Mouse (Mus musculus): ENCODE measurements around the gene Frmd4a.

DNA sequence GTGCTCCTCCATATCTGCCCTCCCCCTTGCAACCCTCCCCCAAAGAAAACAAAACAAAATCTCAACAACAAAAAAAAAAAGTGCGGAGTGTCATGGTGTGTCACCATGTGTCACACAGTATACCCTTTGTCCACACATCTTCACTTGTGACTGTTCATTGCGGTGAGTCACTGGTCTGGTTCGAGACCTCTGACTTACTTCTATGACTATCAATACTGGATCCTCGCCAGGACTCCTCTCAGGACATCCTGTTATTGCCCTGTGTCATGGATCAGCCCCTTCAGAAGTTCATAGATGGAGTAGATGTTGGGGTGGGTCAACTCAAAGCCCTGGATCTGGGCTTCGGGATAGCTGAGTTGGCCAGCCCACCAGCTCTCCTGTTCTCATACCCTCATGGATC lies 462.7 kb downstream of the Frmd4a start:
- TF ChIP-seq CTCF (IDR thresholded peaks at IDR 0.05; ENCODE audit: low read depth, low read length): no peak
- no peak for TF ChIP-seq GATA1 (IDR thresholded peaks at IDR 0.05; ENCODE audit: borderline replicate concordance, low read length)

Measured in G1E (cell line).